Mouse (Mus musculus) gastrocnemius, postnatal 36 days (tissue): Measurements from ENCODE around the gene Gm5936. TPM values are rescaled to one million over a fixed set of nuclear protein-coding genes. Genes with fewer than 3 reads are reported as not detected.
"Not testable (repeated sequence)": the region's sequence is repeated elsewhere in the genome, so short reads cannot be mapped to it uniquely, and the experiment has no call there.

ENCODE experiments used
- DNase-seq, 2 experiments: peaks; one replicate each; pipeline ENCODE4 v3.0.0; 2022
- intact Hi-C: fragments of 180-260 bp; cut with DNase I; formaldehyde crosslinking; loops from one replicate; pipeline ENCODE4 v1.15.1; 2025
- long read RNA-seq, 2 experiments: library from polyadenylated mRNA; stranded (forward); transcript quantifications; one replicate each; pipeline ENCODE4 v2.0.0; 2021
- total RNA-seq, 2 experiments: library from RNA; stranded (reverse); gene quantifications; 2 replicates each; pipeline ENCODE4 v1.2.3; 2021

Gene Gm5936
- not detected for total RNA-seq
- long read RNA-seq, experiment 1: 0 reads
- long read RNA-seq, experiment 2: 0 reads

- DNase-seq, intact Hi-C loops: not testable (repeated sequence)
Observed at GRCm38 (mm10) chrX:74836842-74837522, at the start of gene Gm5936. TSS of gene Gm5936 (plus strand) at chrX:74837196.

- DNase-seq, intact Hi-C loops: not testable (repeated sequence)
Observed at GRCm38 (mm10) chrX:74856104-74856503, 19.1 kb downstream of the Gm5936 start.

GRCm38 (mm10) chrX:74880123-74880522 is 43.1 kb downstream of the Gm5936 start:
- intact Hi-C loops: not testable (repeated sequence)
- DNase-seq: peak in 1 of 2 experiments; percentile 39

Other genes with a start within 250 kb of the Gm5936 start
- gene Olfr1325, start 244.5 kb upstream of the Gm5936 start, total RNA-seq: not detected
- not detected for gene Gm5640, start 191.6 kb upstream of the Gm5936 start, total RNA-seq
- not detected for gene Gm6890, start 96.3 kb upstream of the Gm5936 start, total RNA-seq
- under 1 TPM; 0.52 to 0.84 TPM for gene Gab3, start 248.3 kb downstream of the Gm5936 start, total RNA-seq